Mouse (Mus musculus) ovary, postnatal 36 days (tissue): ENCODE results near the gene Igfals.

Source experiments
- DNase-seq: peaks from one replicate; pipeline ENCODE4 v3.0.0; 2022; ENCODE audit warnings: low spot score, mixed read lengths

The Igfals gene

DNA sequence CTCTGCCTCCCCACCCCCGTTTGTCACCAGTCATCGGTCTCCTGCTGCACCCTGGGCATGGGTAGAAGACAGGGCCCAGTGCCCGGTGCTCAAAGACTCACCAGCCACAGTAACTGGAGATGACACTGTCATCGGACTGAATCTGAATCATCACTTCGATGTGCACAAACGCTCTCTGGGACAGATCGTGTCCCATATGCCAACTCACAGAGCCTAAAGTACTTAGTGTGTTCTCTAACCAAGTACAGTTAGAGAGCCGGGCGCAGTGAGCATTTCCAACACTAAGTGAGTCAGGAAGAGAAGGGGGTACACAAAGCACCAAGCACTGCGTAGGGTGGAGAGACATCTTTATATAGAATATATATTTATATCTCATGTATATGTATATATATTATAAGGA is 2.1 kb downstream of the Igfals start:
- DNase-seq: no peak

DNA sequence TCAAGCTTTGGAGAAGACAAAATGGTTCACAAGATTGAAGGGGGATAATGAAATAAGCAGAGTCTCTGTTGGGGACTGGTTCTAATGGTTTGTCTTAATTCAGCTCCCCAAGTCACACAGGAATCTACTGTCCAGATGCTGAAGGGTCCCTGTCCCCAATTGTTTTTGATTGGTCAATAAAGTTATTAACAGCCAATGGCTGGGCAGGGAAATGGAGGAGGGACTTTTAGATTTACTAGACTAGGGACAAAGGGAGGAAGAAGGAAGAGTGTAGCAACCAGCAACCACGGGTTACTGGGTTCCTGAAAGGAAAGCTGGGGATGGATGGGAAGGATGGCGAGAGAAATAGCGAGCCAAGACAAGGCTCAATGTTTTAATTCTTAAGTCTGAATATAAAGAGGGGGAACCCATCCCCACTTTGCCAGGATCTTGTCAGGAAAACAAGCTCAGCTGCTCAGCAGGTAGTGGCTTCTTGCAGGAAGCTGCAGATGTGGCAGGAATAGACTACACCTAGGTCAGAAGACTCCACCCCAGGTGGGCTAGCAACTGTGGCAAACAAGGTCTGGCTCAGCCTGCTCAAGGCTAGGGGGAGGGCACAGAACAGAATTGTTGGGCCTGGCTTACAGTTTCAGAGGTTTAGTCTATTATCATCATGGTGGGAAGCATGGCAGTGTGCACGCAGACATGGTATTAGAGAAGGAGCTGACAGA is 8.1 kb downstream of the Igfals start:
- DNase-seq: no peak

DNA sequence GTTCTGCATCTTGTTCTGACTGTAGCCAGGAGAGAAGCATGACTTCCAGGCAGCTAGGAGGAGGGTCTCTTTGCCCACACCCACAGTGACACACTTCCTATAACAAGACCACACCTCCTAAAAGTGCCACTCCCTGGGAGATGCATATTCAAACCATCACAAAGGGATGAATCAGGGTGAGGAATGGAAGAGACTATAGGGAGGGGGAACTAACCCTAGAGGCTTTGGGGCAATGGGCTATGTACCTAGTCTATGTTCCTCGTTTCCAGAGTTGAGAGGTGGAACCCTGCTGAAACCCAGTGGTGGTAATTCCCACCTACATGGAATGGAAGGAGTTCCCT is 8.6 kb downstream of the Igfals start:
- no peak for DNase-seq

DNA sequence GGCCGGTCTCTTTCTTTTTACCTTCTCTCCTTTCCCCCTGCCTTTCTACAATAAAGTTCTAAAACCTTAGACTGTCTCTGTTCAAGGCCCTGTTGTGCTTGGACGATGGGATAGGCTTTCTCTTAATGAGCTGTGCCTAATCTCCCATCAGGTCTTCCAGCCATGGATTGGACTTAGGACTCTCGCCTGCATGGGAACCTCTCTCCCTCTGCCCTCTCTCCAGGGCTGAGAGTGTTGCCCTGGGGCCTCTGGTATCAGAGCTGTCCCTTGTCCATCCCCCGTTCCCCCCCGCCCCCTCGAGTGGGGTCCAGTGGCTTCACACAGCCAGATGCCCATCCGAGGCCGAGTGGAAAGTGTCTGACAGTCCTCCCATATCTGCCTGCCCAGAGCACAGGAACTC is 9.2 kb downstream of the Igfals start:
- DNase-seq: no peak

DNA sequence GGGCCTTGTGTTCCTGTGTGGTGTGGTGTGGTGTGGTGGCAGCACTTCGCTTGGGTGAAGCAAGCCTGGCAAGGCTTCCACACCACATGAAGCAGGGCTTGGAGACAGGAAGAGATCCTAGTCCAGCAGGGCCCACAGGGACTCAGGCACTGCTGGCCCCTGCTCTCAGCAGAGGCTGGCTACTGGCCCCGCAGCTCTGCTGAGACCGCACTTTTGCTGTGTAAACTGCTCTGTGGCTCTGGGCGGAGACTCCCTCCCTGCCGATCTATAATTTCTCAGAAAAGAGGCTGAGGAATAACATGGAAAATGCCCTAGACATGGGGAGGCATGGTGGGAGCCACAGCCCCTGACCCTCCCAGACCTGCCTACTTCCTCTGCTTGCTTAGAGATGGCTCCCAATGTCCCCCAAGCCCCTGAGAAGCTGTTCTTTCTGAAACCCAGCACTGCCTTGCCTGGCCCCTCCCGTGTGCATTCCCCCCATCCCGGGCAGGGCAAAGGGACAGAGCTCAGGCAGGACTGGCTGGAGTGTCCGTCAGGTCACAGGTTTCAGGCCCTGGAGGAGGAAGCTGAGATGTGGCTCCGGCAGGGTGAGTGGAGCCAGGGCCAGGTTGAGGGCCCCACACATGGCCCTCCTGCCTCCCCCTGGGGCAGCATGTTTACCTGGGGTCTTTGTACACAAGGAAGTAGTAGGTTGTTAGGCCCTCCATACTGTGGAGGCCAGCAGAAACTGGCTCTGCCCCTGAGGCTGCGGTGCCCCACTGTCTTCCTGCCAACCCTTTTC is 11.7 kb downstream of the Igfals start:
- DNase-seq: no peak

DNA sequence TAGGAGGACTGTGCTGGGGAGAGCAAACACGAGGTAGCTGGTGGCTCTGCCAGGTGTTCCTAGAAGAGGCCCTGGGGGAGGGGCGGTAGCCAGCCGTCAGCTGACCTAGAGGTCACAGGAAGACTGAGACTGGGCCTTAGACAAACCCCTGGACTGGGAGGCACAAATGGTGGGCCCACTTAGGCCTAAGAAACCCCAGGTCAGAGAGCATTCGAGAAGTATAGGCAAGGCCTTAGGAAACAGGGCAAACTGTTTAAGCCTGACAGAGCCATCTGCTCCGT is 12.3 kb downstream of the Igfals start:
- no peak for DNase-seq

DNA sequence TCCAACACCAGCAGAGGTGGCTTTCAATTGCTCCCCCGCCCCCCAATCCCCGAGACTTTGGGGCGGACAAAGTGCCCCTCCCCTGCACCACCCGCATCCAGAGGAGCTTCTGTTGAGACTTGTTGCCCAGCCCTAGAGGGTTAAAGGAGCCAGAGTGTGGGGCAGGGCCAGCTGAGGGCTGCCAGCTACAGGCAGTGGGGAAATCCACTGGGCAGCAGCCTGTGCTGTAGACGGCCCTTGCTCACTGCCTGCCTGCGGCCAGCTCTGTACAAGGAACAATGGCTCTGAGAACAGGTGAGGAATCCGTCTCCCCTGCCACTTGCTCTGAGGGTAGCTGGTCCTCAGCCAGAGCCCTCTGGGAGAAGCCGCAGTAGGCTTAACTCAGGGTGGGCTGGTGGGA is 12.7 kb downstream of the Igfals start:
- DNase-seq: no peak

DNA sequence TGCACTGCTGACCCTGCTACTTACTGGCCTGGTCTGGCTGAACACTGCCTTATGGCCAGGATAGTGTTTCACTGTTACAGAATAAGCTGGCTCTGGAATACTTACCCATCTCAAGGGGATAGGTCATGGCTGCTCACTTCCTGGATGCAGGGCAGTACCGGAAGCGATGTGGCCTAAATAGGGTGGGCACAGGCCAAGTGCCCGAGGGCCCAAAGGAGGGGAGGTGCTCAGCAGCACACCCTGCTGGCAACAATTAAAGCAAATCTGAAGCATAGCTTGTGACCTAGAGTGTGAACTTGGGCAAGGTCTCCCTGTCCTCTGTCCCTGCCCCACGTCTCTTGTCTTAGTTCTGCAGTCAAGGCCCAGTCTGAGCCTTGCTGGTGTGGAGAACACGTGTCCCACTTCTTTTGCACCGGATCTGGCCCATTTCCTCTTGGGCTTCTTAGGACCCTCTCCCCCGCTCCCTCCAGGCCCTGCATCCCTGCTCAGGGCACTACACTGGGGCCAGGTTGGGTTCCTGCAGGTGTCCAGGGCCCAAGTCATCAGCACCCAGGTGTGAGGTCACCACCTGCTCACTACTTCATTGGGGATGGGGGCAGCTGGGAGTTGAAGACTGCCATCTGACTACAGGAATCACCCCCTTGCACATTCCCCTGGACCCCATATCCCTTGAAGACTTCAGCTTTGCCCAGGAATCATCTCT is 16.1 kb downstream of the Igfals start:
- DNase-seq: no peak

DNA sequence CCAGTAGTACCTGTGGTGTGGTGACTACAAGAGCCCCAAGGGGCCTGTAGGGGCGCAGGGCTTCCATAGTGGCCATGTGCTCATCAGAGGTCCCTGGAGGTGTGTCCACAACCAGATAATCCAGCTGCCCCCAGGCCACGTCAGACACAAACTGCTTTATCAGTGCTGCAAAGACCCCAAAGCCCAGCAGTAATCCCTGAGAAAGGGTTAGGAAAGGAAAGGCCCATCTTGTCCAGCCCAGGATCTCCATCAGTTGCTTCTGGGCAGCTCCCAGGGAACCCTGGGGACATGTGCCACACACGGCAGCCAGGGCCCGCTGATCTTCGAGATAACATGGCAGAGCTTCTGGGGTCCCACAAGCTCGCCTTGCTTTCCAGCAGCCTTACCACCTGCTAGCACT is 18.6 kb downstream of the Igfals start:
- no peak for DNase-seq

DNA sequence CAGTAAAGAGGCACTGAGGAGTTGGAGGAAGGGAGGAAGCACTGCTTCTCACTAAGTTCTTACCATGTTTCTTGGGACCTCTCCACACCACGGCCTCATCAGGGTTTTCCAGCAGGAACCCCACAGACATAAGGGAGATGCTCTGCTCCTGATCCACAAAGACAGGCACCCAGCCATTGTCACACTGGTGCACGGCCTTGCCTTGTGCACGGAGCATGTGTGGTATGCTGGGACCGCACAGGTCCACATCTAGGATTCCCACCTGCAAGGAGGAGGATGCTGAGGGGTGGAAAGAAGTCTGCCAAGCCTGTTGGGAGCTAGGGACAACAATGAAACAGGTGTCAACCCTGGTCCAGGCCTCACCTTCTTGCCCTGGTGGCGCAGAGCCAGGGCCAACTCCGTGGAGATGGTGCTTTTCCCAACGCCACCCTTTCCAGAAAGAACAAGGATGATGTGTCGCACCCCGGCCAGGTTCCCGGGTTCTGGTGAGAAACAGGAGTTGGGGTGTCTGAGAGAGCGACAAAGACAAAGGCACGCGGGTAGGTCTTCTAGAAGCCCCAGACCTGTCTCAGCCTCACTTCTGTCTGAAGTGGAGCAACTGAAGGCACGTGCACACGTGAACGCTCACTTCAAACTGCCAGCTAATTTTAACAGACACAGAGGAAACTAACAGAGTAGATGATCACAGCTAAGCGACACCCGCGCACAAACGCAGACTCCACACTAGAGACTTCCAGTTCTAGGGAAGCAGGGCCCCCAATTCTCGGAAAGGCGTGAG is 19.7 kb downstream of the Igfals start:
- DNase-seq: no peak

DNA sequence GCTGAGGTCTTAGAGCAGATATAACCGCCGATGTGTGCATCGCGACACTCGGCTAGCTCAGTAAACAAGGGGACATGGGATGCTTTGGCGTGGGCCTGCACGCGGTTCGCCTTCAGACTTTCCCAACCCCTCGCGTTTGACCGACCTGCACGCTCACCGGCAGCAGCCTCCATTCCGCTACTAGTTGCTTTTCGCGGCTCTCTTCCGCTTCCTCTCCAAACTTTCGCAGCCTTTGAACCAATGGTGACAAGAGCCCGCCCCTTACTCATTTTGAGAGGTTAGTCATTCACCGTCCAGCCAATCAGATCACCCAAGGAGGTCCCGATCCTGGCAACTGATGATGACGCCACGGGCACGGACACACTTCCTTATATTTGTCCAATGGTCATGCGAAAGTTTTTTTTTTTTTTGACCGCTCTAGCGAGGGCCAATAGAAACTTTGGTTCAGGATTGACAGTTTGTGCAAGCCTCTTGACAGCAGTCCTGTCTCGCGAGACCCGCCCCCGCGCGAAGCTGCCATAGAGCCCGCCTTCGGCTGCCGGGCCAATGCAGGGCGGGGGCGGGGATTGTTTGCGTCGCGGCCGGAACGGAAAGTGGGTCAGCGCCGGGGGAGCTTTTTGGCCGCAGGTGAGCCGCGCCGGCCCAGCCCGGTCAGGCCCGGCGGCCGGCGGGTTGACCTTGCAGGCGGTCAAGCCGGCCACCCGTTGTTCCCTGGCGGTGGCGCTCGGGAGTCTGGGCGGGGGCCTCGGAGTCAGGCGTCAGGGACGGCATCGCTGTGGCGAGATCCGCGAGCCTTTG is 20.5 kb downstream of the Igfals start, which contains the start of the genes Nubp2 and Spsb3:
Nubp2 (minus strand) TSS at position 216 of the 798 bp plus-strand sequence.
Spsb3 (plus strand) TSS at position 510 of the 798 bp plus-strand sequence.
- peak; percentile 96 for DNase-seq

DNA sequence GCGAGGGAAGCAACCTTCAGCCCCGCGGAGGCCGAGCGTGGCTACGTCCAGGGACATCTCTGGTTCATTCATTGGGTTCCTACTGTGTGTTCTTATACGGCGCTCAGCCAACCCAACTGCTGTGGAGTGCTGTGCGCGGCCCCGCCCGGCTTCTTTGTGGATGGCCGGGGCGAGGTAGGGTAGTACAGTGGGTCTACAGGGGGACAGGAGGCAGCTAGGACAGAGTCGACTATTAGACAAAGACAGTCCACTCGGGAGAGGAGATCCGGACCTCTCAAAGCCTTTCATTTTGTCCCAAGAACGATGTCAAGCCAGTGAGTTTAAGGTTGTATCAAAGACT is 21.1 kb downstream of the Igfals start:
- DNase-seq: no peak

DNA sequence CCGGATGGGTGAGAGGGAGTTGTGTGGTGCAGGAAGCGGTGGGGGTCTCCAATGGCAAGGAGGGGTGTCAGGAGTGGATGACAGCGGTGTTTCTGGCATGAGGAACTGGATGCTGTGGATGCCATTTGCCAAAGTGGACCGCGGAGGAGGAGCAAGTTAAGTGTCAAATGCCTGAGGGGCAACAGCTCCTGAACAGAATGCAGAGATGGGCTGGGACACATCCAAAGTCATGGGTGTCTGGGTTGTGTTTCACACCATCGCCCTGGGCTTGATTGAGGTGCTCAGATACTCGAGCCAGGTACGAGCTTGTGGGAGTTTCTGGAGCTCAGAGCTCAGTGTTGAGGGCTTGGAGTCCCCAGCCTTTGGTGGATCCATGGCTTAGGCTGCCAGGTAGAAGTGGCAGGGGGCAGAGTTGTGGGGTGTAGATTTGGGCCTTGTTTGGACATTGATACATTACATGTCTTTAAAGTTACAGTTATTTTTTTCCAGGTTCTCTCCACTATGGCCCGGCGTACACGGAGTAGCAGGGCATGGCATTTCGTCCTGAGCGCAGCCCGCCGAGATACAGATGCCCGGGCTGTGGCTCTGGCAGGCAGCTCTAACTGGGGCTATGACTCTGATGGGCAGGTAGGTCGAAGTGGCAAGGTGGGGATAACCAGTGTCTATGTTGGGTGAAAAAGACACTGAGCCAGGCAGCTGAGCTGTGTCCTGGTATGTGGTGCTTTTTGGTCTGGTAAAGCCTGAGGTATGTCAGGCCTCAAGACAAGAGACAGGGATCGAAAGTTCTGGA is 21.7 kb downstream of the Igfals start:
- no peak for DNase-seq

DNA sequence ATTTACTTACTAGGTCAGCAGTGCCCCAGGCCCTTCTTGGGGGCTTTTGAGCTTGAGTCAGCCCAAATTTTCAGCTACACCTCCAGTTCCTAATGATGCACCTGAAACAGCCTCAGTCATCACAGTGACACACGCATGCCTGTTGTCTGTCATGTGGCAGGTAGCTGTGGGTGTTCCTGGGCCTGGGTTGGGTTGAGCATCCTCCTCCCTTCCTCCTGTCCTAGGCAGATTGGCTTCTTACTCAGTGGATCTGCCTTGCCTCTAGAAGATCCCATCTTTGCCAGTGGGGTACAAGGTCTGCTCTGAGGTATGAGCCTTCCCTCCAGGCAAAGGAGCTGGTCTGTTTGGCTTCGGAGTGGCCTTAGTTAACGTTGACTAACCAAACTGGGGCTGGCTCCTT is 23.1 kb downstream of the Igfals start:
- no peak for DNase-seq

DNA sequence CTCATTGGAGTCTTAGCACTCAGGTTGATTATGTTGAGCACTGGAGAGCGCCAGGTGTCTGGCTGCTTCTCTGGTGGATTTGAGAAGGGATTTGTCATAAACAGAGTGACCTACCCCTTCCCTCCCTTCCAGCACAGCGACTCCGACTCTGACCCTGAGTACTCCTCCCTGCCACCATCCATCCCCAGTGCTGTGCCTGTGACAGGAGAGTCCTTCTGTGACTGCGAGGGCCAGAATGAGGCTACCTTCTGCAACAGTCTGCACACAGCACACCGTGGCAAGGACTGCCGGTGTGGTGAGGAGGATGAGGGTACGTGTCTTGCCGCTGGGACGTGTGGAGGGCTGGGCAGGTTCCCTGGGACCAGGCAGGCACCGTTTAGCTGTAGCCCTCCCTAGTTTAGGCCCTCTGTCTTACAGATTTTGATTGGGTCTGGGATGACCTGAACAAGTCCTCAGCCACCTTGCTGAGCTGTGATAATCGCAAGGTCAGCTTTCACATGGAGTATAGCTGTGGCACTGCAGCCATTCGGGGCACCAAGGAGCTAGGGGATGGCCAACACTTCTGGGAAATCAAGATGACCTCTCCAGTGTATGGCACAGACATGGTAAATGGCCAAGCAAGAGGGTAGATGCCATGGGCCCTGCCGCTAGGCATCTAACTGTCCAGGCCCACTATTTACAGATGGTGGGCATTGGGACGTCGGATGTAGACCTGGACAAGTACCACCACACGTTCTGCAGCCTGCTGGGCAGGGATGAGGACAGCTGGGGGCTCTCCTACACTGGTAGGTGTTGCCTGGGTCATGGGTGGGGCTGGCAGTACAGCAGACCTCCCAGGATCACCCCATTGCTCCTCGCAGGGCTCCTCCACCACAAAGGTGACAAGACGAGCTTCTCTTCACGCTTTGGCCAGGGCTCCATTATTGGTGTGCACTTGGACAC is 24.6 kb downstream of the Igfals start:
- no peak for DNase-seq

DNA sequence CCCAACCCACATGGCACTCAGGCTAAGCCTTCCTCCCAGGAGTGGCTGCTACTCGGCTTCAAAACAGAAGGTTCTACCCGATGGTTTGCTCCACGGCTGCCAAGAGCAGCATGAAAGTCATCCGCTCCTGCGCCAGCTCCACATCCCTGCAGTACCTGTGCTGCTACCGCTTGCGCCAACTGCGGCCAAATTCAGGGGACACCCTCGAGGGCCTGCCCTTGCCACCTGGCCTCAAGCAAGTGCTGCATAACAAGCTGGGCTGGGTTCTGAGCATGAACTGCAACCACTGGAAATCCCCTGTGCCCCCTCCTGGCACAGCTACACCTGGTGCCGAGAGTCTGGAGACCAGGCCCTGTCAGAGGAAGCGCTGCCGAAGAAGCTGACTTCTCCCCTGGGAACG is 25.5 kb downstream of the Igfals start:
- no peak for DNase-seq

DNA sequence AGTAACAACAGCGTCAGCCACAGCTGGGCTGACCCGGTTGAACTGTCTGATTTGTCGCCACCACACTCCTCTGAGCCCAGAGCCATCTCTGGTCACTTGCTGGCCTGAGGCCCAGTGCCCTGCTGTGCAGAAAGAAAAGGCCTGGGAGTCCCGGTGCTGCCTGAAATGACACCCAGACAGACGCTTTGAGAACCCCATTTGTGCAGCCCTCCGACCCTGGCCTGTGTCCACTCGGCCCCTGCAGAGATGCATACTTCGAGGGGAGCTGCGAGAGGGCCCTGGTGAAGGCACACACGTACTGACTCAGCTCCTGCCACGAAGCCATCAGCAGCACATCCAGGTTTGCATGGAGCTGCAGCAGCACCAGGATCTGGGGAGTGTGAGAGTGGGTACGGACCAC is 27.0 kb downstream of the Igfals start:
- no peak for DNase-seq

DNA sequence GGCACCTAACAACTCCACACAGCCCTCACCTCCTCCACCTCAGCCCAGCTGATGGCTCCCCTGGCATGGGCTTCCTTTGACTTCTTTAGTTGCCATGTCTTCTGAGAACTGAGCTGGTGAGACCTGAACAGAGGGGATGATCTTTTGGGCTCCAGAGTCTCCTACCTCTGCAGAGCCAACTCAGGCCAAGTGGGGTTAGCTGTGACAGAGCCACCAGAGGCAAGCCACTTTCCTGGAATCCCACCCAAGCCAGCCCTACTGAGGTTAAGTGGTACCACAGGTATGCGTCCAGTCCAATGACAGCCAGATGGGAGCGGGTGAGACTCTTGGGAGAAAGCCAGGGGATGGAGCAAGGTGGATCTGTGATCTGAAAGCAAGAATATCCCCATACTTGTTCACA is 27.5 kb downstream of the Igfals start:
- DNase-seq: no peak

DNA sequence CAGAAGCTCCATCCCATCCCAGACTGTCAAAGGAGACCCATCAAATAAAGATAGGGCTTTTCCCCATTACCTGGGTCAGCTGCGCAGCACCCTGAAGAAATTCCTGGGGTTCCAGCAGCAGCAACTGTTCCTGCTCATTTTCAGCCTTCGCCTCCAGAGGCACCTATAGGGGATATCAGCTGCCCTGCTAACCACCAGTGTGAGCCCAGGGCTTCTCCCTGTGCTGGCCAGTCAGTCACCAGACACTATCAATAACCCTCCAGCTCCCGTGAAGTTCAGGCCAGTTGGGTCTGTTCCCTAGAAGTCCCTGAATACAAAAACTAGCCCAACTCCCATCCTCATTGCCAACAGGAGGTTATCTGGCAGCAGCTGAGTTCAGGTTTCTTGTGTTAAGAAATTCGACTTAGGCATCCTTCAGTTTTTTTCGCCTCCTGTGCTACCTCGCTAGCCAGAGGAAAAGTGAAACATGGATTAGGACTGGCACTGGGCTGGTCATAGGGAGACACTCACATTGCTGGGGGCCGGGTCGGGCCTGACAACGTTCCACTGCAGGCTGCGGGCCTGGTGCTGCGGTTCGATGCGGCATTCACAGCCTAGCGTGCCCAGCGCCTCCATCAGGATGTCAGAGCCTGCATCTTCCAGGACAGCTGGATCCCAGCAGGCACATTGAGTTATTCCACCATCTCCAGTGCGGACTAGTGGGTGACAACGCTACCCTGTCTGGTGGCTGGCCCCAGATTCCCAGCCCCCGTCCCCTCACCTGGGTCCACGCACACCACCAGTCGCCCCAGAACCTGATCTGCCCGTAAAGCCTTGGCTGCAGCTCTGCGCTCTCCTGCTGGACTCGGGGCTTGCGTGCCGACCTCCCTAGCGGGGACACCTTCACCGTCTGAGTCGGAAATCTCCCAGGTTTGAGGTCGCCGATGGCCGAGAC is 28.5 kb downstream of the Igfals start:
- DNase-seq: no peak
